Mouse (Mus musculus): ENCODE data around the gene Krtap28-10. TPM values are rescaled to one million over a fixed set of nuclear protein-coding genes. Genes with fewer than 3 reads are reported as not detected.

Krtap28-10 gene
- polyA plus RNA-seq, 1 experiment, result not detected

GRCm38 (mm10) chr1:82992093-82992492 is 50.2 kb downstream of the Krtap28-10 start:
- 95% methylated on average over 6 of the region's 6 CpGs for WGBS
- no peak overlapping the region for H3K4me3 ChIP-seq (ENCODE audit: insufficient read depth, low read depth, low read length)
- TF ChIP-seq POLR2A (IDR thresholded peaks at IDR 0.05; ENCODE audit: insufficient read depth, low read depth, low read length) (no peak), CTCF (IDR thresholded peaks at IDR 0.05; ENCODE audit: insufficient read depth, low read depth, low read length) (no peak)
- H3K27ac ChIP-seq (ENCODE audit: insufficient read depth, low read depth, low read length), result no peak overlapping the region
- no peaks in the 10 kb centered on the region for H3K4me1 ChIP-seq (ENCODE audit: control insufficient read depth, insufficient read depth, low read length)

GRCm38 (mm10) chr1:82991596-82991995 is 50.7 kb downstream of the Krtap28-10 start:
- Histone ChIP-seq H3K27ac (ENCODE audit: insufficient read depth, low read depth, low read length) (no peak overlapping the region), H3K4me1 (ENCODE audit: control insufficient read depth, insufficient read depth, low read length) (no peaks in the 10 kb centered on the region), H3K4me3 (ENCODE audit: insufficient read depth, low read depth, low read length) (no peak overlapping the region)
- TF ChIP-seq POLR2A (IDR thresholded peaks at IDR 0.05; ENCODE audit: insufficient read depth, low read depth, low read length) (no peak), CTCF (IDR thresholded peaks at IDR 0.05; ENCODE audit: insufficient read depth, low read depth, low read length) (no peak)
- WGBS, result 94% methylated on average over 3 of the region's 3 CpGs

Other genes with a start within 250 kb of the Krtap28-10 start
- gene Agfg1, start 203.0 kb downstream of the Krtap28-10 start, polyA plus RNA-seq (2012; ENCODE audit: insufficient read depth, insufficient read length, low replicate concordance, missing spikeins), result 256 TPM in 1 of 2 replicates, not detected in the other
- gene A030005L19Rik, start 129.2 kb downstream of the Krtap28-10 start, polyA plus RNA-seq (2012; ENCODE audit: insufficient read depth, insufficient read length, low replicate concordance, missing spikeins), result not detected in 2 replicates
- gene A030014E15Rik, start 117.6 kb downstream of the Krtap28-10 start, polyA plus RNA-seq (2012; ENCODE audit: insufficient read depth, insufficient read length, low replicate concordance, missing spikeins), result not detected in 2 replicates
- gene Gm6217, start 111.1 kb downstream of the Krtap28-10 start, polyA plus RNA-seq (2012; ENCODE audit: insufficient read depth, insufficient read length, low replicate concordance, missing spikeins), result not detected in 2 replicates
- gene A030003K21Rik, start 99.1 kb downstream of the Krtap28-10 start, polyA plus RNA-seq (2012; ENCODE audit: insufficient read depth, insufficient read length, low replicate concordance, missing spikeins), result not detected in 2 replicates
- gene Gm7544, start 86.5 kb downstream of the Krtap28-10 start, polyA plus RNA-seq (2012; ENCODE audit: insufficient read depth, insufficient read length, low replicate concordance, missing spikeins), result not detected in 2 replicates
- gene Gm47955, start 82.2 kb downstream of the Krtap28-10 start, polyA plus RNA-seq (2012; ENCODE audit: insufficient read depth, insufficient read length, low replicate concordance, missing spikeins), result not detected in 2 replicates
- gene Gm47959, start 41.9 kb downstream of the Krtap28-10 start, polyA plus RNA-seq (2012; ENCODE audit: insufficient read depth, insufficient read length, low replicate concordance, missing spikeins), result not detected in 2 replicates
- not detected in 2 replicates for gene Slc19a3, start 4.0 kb downstream of the Krtap28-10 start, polyA plus RNA-seq (2012; ENCODE audit: insufficient read depth, insufficient read length, low replicate concordance, missing spikeins)
- not detected in 2 replicates for gene Gm47969, start 2.5 kb upstream of the Krtap28-10 start, polyA plus RNA-seq (2012; ENCODE audit: insufficient read depth, insufficient read length, low replicate concordance, missing spikeins)
- gene A030005K14Rik, start 16.9 kb upstream of the Krtap28-10 start, polyA plus RNA-seq (2012; ENCODE audit: insufficient read depth, insufficient read length, low replicate concordance, missing spikeins), result not detected in 2 replicates
- gene Krtap28-13, start 18.4 kb upstream of the Krtap28-10 start, polyA plus RNA-seq (2012; ENCODE audit: insufficient read depth, insufficient read length, low replicate concordance, missing spikeins), result not detected in 2 replicates
- not detected in 2 replicates for gene Ccl20, start 74.3 kb upstream of the Krtap28-10 start, polyA plus RNA-seq (2012; ENCODE audit: insufficient read depth, insufficient read length, low replicate concordance, missing spikeins)
- not detected in 2 replicates for gene Daw1, start 117.3 kb upstream of the Krtap28-10 start, polyA plus RNA-seq (2012; ENCODE audit: insufficient read depth, insufficient read length, low replicate concordance, missing spikeins)